ENCODE assay signal across 8 mouse cellular contexts in genomic region chr10:91123281-91123827, GRCm38 (mm10). TPM values are rescaled to one million over a fixed set of nuclear protein-coding genes. Genes with fewer than 3 reads are reported as not detected.
DNase-seq lines count a peak whose midpoint lies in the region; ATAC-seq and TF ChIP-seq lines count a peak whose summit lies in the region.

No protein-coding gene starts in this region.

- H3K9me3 ChIP-seq in heart, postnatal 0 days (replicated peaks; ENCODE audit: control insufficient read depth, low read length): no peaks in the 10 kb centered on the region
- no peaks in the 10 kb centered on the region for H3K9me3 ChIP-seq in limb, embryonic 12.5 days
- H3K9me3 ChIP-seq in midbrain, embryonic 10.5 days (replicated peaks): no peaks in the 10 kb centered on the region

- H3K4me1 ChIP-seq in heart, postnatal 0 days (ENCODE audit: control insufficient read depth, insufficient read depth): peaks cover 9% of the 10 kb centered on the region; the same call in 1 of the 2 replicates
- H3K4me1 ChIP-seq in limb, embryonic 12.5 days (replicated peaks): peaks cover 16% of the 10 kb centered on the region
- H3K4me1 ChIP-seq in midbrain, embryonic 10.5 days: peaks cover 19% of the 10 kb centered on the region

- peaks cover 36% of the 10 kb centered on the region for H3K36me3 ChIP-seq in heart, postnatal 0 days (replicated peaks; ENCODE audit: control insufficient read depth, insufficient read depth, low read length)
- peaks cover 36% of the 10 kb centered on the region for H3K36me3 ChIP-seq in limb, embryonic 12.5 days
- peaks cover 42% of the 10 kb centered on the region for H3K36me3 ChIP-seq in midbrain, embryonic 10.5 days
- H3K36me3 ChIP-seq in splenic B cell, adult 2 months (ENCODE audit: control insufficient read depth, insufficient read depth, low read length, poor library complexity, severe bottlenecking): peaks cover 16% of the 10 kb centered on the region

- WGBS in heart, postnatal 0 days: under 1% methylated on average over 39 of the region's 44 CpGs
- under 1% methylated on average over 44 of the region's 44 CpGs for WGBS in limb, embryonic 12.5 days
- 1% methylated on average over 35 of the region's 44 CpGs for WGBS in midbrain, embryonic 10.5 days

- peak overlapping the region; percentile 98 for H3K27ac ChIP-seq in heart, postnatal 0 days (ENCODE audit: low read depth)
- H3K27ac ChIP-seq in limb, embryonic 12.5 days: peak overlapping the region; percentile 87
- peak overlapping the region; percentile 93 for H3K27ac ChIP-seq in midbrain, embryonic 10.5 days (replicated peaks)

- peak overlapping the region; percentile 98 for H3K9ac ChIP-seq in heart, postnatal 0 days (replicated peaks; ENCODE audit: low read depth, low read length)
- H3K9ac ChIP-seq in limb, embryonic 12.5 days (replicated peaks): peak overlapping the region; percentile 96

- H3K4me3 ChIP-seq in heart, postnatal 0 days (ENCODE audit: low read depth, low read length): peak overlapping the region; percentile 88
- peak overlapping the region; percentile 99 for H3K4me3 ChIP-seq in limb, embryonic 12.5 days (replicated peaks)
- peak overlapping the region; percentile 77 for H3K4me3 ChIP-seq in midbrain, embryonic 10.5 days

- H3K4me2 ChIP-seq in heart, postnatal 0 days (ENCODE audit: low read depth, low read length): peak overlapping the region; percentile 69
- H3K4me2 ChIP-seq in limb, embryonic 12.5 days: peak overlapping the region; percentile 91

- peak; percentile 56 for ATAC-seq in cerebellum, adult (ENCODE audit: insufficient number of reproducible peaks, low FRiP score, low TSS enrichment)
- ATAC-seq in erythroblast, adult 5-6 weeks (replicated peaks; ENCODE audit: low FRiP score, poor library complexity, severe bottlenecking): peak; percentile 71
- ATAC-seq in heart, postnatal 0 days (ENCODE audit: insufficient read depth, low read depth): peak; percentile 60
- peak; percentile 66 for ATAC-seq in limb, embryonic 12.5 days (ENCODE audit: insufficient number of reproducible peaks, insufficient read depth, low FRiP score, low TSS enrichment, low read depth)

- no peak for DNase-seq in cerebellum, adult 11-12 months
- DNase-seq in adipocyte (ENCODE audit: low spot score): peak; percentile 64
- peak; percentile 35 for DNase-seq in heart, postnatal 0 days (ENCODE audit: low spot score)
- DNase-seq in midbrain, embryonic 10.5 days (ENCODE audit: low spot score): no peak
- DNase-seq in splenic B cell, adult 2 months (ENCODE audit: low read depth, low spot score): peak; percentile 59

- H3K27me3 ChIP-seq in heart, postnatal 0 days (ENCODE audit: control insufficient read depth, insufficient read depth, low read length): no peaks in the 10 kb centered on the region
- no peaks in the 10 kb centered on the region for H3K27me3 ChIP-seq in limb, embryonic 12.5 days
- H3K27me3 ChIP-seq in midbrain, embryonic 10.5 days (ENCODE audit: low read depth, poor library complexity, severe bottlenecking): no peaks in the 10 kb centered on the region
- no peaks in the 10 kb centered on the region for H3K27me3 ChIP-seq in splenic B cell, adult 2 months (ENCODE audit: control insufficient read depth, insufficient read depth, low read length, poor library complexity, severe bottlenecking)

- TF ChIP-seq CTCF in heart, postnatal 0 days (IDR thresholded peaks at IDR 0.05; ENCODE audit: low read depth): no peak

- 0 out of 2 replicates have a peak, but pooled peaks have one; percentile 11 for TF ChIP-seq EP300 in heart, postnatal 0 days (IDR thresholded peaks at IDR 0.05; ENCODE audit: low read depth)

RNA-seq across cellular contexts. Expression of gene Slc25a3, which starts 0.5 kb away (rescaled TPM):
- total RNA-seq in erythroblast, adult 5-6 weeks (2015; ENCODE audit: low replicate concordance): 113 and 194 TPM in 2 replicates
- total RNA-seq in erythroblast, adult 5-6 weeks (2017; ENCODE audit: low replicate concordance): 46.6 and 48.1 TPM in 2 replicates
- total RNA-seq in heart, postnatal 0 days (2014; rRNA removed; ENCODE audit: low replicate concordance): 1,527 and 1,847 TPM in 2 replicates
- polyA plus RNA-seq in heart, postnatal 0 days (2015; fragmentation: Nextera tagmentation; extraction: Ambion mirVana): 2,043 and 2,050 TPM in 2 replicates
- 393 and 402 TPM in 2 replicates for polyA plus RNA-seq in limb, embryonic 12.5 days (2016; fragmentation: Nextera tagmentation; extraction: Ambion mirVana)
- polyA plus RNA-seq in midbrain, embryonic 10.5 days (2016; fragmentation: Nextera tagmentation; extraction: Ambion mirVana): 384 and 388 TPM in 2 replicates

RNA-seq across cellular contexts. Expression of gene Ikbip, which starts 40.6 kb away (rescaled TPM):
- 3.1 and 8.3 TPM in 2 replicates for total RNA-seq in erythroblast, adult 5-6 weeks (2015; ENCODE audit: low replicate concordance)
- total RNA-seq in erythroblast, adult 5-6 weeks (2017; ENCODE audit: low replicate concordance): 1.2 and 3.8 TPM in 2 replicates
- 21.1 and 28.6 TPM in 2 replicates for total RNA-seq in heart, postnatal 0 days (2014; rRNA removed; ENCODE audit: low replicate concordance)
- 31.0 and 31.9 TPM in 2 replicates for polyA plus RNA-seq in heart, postnatal 0 days (2015; fragmentation: Nextera tagmentation; extraction: Ambion mirVana)
- polyA plus RNA-seq in limb, embryonic 12.5 days (2016; fragmentation: Nextera tagmentation; extraction: Ambion mirVana): 43.4 and 44.0 TPM in 2 replicates
- 20.9 and 23.0 TPM in 2 replicates for polyA plus RNA-seq in midbrain, embryonic 10.5 days (2016; fragmentation: Nextera tagmentation; extraction: Ambion mirVana)

RNA-seq across cellular contexts. Expression of gene Apaf1, which starts 40.8 kb away (rescaled TPM):
- total RNA-seq in erythroblast, adult 5-6 weeks (2015; ENCODE audit: low replicate concordance): 22.7 and 36.6 TPM in 2 replicates
- 17.1 and 21.3 TPM in 2 replicates for total RNA-seq in erythroblast, adult 5-6 weeks (2017; ENCODE audit: low replicate concordance)
- 21.8 and 31.7 TPM in 2 replicates for total RNA-seq in heart, postnatal 0 days (2014; rRNA removed; ENCODE audit: low replicate concordance)
- polyA plus RNA-seq in heart, postnatal 0 days (2015; fragmentation: Nextera tagmentation; extraction: Ambion mirVana): 5.1 and 6.2 TPM in 2 replicates
- polyA plus RNA-seq in limb, embryonic 12.5 days (2016; fragmentation: Nextera tagmentation; extraction: Ambion mirVana): 34.6 and 34.8 TPM in 2 replicates
- polyA plus RNA-seq in midbrain, embryonic 10.5 days (2016; fragmentation: Nextera tagmentation; extraction: Ambion mirVana): 18.1 and 21.5 TPM in 2 replicates

RNA-seq across cellular contexts. Expression of gene Tmpo, which starts 57.8 kb away (rescaled TPM):
- 114 and 144 TPM in 2 replicates for total RNA-seq in erythroblast, adult 5-6 weeks (2015; ENCODE audit: low replicate concordance)
- total RNA-seq in erythroblast, adult 5-6 weeks (2017; ENCODE audit: low replicate concordance): 181 and 340 TPM in 2 replicates
- 114 and 219 TPM in 2 replicates for total RNA-seq in heart, postnatal 0 days (2014; rRNA removed; ENCODE audit: low replicate concordance)
- 61.6 and 62.8 TPM in 2 replicates for polyA plus RNA-seq in heart, postnatal 0 days (2015; fragmentation: Nextera tagmentation; extraction: Ambion mirVana)
- polyA plus RNA-seq in limb, embryonic 12.5 days (2016; fragmentation: Nextera tagmentation; extraction: Ambion mirVana): 436 and 444 TPM in 2 replicates
- polyA plus RNA-seq in midbrain, embryonic 10.5 days (2016; fragmentation: Nextera tagmentation; extraction: Ambion mirVana): 272 and 275 TPM in 2 replicates

Comparison
In these comparisons a context has a peak if more than half of its experiments do, and no peak if none do; other contexts are left out.
1. DNase-seq: peak in adipocyte (single experiment), heart, postnatal 0 days (single experiment) and splenic B cell, adult 2 months (single experiment); none in cerebellum, adult 11-12 months (single experiment) and midbrain, embryonic 10.5 days (single experiment).
2. Peak in every context shown above with its lines, with median percentiles within 50 percentile points of each other: ATAC-seq, H3K27ac ChIP-seq and H3K4me3 ChIP-seq.